Mouse (Mus musculus) adrenal gland, postnatal 10 days (tissue): ENCODE data around the gene Klk5. TPM values are rescaled to one million over a fixed set of nuclear protein-coding genes. Genes with fewer than 3 reads are reported as not detected.
A peak's percentile ranks its signal among the peaks of the same experiment; 100 is the strongest.

Experiments
- DNase-seq: peaks from one replicate; pipeline ENCODE4 v3.0.0; 2021; ENCODE audit warnings: mixed read lengths
- total RNA-seq, 2 experiments: library from RNA; stranded (reverse); gene quantifications; 2 replicates each; pipeline ENCODE4 v1.2.3; 2021

Gene Klk5
- total RNA-seq, 2 experiments from 2014 or later, result not detected

GRCm38 (mm10) chr7:43876444-43876843 lies 34.7 kb downstream of the Klk5 start:
- no peak for DNase-seq

GRCm38 (mm10) chr7:43878281-43878680 lies 36.5 kb downstream of the Klk5 start:
- no peak for DNase-seq

GRCm38 (mm10) chr7:43880912-43881311 lies 39.1 kb downstream of the Klk5 start, which contains the start of gene Klk4:
TSS of gene Klk4 (plus strand) at chr7:43881160.
- no peak for DNase-seq

- no peak for DNase-seq
Observed at GRCm38 (mm10) chr7:43882346-43882745, 40.6 kb downstream of the Klk5 start.

- DNase-seq, result no peak
Observed at GRCm38 (mm10) chr7:43882811-43883210, 41.0 kb downstream of the Klk5 start.

GRCm38 (mm10) chr7:43883547-43883946 lies 41.8 kb downstream of the Klk5 start:
- peak; percentile 68 for DNase-seq

GRCm38 (mm10) chr7:43891365-43891764 lies 49.6 kb downstream of the Klk5 start:
- DNase-seq, result no peak

GRCm38 (mm10) chr7:43891788-43892187 lies 50.0 kb downstream of the Klk5 start:
- no peak for DNase-seq

GRCm38 (mm10) chr7:43894836-43895235 lies 53.1 kb downstream of the Klk5 start:
- peak; percentile 92 for DNase-seq

Other genes with a start within 250 kb of the Klk5 start
- gene Zfp819, start 234.8 kb upstream of the Klk5 start, total RNA-seq, result under 1 TPM in 1 of 2 experiments, not detected in 1; 0.27 TPM
- gene Ceacam18, start 207.3 kb upstream of the Klk5 start, total RNA-seq, result not detected
- gene Siglece, start 181.8 kb upstream of the Klk5 start, total RNA-seq, result 1 to 10 TPM; 1.1 to 1.6 TPM
- 1 to 10 TPM; 9.7 to 9.8 TPM for gene Ctu1, start 170.0 kb upstream of the Klk5 start, total RNA-seq
- under 1 TPM in 1 of 2 experiments, not detected in 1; 0.24 TPM for gene Klk14, start 151.6 kb upstream of the Klk5 start, total RNA-seq
- gene Klk13, start 129.4 kb upstream of the Klk5 start, total RNA-seq, result not detected
- gene Klk12, start 73.1 kb upstream of the Klk5 start, total RNA-seq, result not detected
- gene Klk11, start 67.4 kb upstream of the Klk5 start, total RNA-seq, result under 1 TPM in 1 of 2 experiments, not detected in 1; 0.27 TPM
- under 1 TPM; 0.45 to 0.79 TPM for gene Klk10, start 60.9 kb upstream of the Klk5 start, total RNA-seq
- gene Klk9, start 50.1 kb upstream of the Klk5 start, total RNA-seq, result not detected
- 1 to 10 TPM; 7.0 to 7.3 TPM for gene Klk8, start 44.4 kb upstream of the Klk5 start, total RNA-seq
- gene Klk7, start 30.7 kb upstream of the Klk5 start, total RNA-seq, result not detected
- gene Klk6, start 17.5 kb upstream of the Klk5 start, total RNA-seq, result not detected
- under 1 TPM; 0.21 to 0.24 TPM for gene Klk4, start 39.2 kb downstream of the Klk5 start, total RNA-seq
- gene Klk15, start 91.8 kb downstream of the Klk5 start, total RNA-seq, result not detected
- gene Klk1b8, start 108.7 kb downstream of the Klk5 start, total RNA-seq, result not detected
- not detected for gene Klk1b1, start 124.8 kb downstream of the Klk5 start, total RNA-seq
- not detected for gene Klk1b9, start 134.1 kb downstream of the Klk5 start, total RNA-seq
- gene Klk1b11, start 153.9 kb downstream of the Klk5 start, total RNA-seq, result not detected
- not detected for gene Klk1b26, start 170.2 kb downstream of the Klk5 start, total RNA-seq
- under 1 TPM in 1 of 2 experiments, not detected in 1; 0.30 TPM for gene Klk1b27, start 210.3 kb downstream of the Klk5 start, total RNA-seq